Mouse (Mus musculus): ENCODE measurements around the gene Ly6g5b.
"Not testable (repeated sequence)": the region's sequence is repeated elsewhere in the genome, so short reads cannot be mapped to it uniquely, and the experiment has no call there.

Gene Ly6g5b

GRCm38 (mm10) chr17:35140490-35140996 is 25.3 kb upstream of the Ly6g5b start:
- no peak for DNase-seq (ENCODE audit: low read depth, low spot score)

DNA sequence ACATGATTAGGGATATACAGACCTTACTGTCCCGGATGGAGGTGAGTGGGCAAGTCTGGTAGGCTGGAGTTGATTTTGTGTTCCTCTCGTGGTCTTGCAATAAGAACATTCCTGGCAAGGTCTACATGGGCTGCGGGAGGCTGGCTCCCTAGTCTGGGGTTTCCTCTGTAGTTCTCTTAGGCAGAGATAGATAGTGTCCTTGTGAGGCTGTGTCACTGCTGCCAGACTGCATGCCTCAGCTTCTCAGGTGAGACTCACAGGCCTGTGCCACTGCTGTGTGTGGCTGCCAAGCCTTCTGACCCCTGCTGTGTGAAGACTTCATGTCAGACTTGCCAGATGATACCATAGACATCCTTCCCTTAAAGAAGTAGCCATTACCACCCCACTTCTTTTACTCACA is 24.0 kb upstream of the Ly6g5b start:
- no peak for DNase-seq (ENCODE audit: low read depth, low spot score)

DNA sequence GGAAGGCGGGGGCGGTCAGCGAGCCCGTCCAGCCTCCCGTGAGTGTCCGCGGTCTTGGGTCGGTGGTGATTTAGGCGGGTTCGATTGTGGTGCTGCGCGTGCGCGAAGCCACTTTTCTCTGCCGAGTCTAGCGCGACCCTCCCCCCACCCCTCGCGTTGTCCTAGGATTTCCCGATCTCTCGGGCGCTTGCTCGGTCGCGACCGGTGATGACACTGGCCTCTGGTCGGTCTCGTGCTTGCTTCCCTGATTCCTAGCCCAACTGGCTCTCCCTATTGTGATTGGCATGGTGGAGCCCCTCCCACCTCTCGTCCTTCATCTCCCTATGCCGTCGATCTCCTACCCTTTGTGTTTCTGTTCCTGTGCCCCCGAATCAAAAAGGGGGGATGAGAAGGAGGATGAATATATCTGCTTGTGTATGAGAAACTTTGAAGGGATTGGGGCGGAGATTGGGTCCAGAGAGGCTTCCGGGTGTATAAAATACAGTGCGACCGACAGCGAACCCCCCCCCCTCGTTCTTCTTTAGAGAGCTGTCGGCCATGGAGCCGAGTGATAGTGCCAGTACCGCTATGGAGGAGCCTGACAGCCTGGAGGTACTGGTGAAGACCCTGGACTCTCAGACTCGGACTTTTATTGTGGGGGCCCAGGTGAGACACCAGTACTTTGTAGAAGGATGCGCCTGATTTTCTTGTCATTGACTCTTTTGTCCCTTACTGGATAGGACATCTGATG is 20.5 kb upstream of the Ly6g5b start:
- peak; percentile 91 for DNase-seq (ENCODE audit: low read depth, low spot score)

- peak; percentile 96 for DNase-seq (ENCODE audit: low read depth, low spot score)
Measured at GRCm38 (mm10) chr17:35134801-35135590, 19.8 kb upstream of the Ly6g5b start, which contains the start of gene Bag6. Gene Bag6, plus strand, starts transcription at chr17:35135178.

DNA sequence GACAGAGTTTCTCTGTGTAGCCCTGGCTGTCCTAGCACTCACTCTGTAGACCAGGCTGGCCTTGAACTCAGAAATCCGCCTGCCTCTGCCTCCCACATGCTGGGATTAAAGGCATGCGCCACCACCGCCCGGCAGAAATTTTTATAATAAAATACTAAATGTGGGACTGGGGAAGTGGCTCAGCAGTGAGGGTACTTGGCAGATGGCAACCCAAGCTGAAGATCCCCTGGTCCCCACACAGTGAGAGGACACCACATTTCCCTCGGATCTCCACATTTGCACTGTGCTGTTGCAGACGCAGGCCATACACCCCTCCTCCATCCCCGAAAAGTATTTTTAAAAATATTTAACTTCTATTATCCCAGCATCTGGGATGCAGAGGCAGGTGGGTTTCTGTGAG is 18.3 kb upstream of the Ly6g5b start:
- no peak for DNase-seq (ENCODE audit: low read depth, low spot score)

DNA sequence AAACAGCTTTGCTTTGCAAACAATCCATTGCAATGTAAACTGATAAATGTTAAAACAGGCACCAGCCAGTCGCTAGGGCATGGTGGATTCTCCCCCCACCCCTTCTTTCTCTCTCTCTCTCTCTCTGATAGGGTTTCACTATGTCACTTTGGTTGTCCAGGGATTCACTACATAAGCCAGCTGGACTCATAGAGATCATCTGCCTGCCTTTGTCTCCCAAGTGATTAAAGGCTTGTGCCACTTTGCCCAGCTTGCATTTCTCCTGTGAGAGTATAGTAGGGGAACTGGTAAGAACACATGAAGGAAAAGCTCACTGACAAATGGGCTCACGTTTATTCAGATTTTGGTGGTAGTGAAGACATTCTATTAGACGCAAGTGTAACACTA is 16.9 kb upstream of the Ly6g5b start:
- DNase-seq (ENCODE audit: low read depth, low spot score) = no peak

GRCm38 (mm10) chr17:35131500-35132173 is 16.4 kb upstream of the Ly6g5b start, which contains the start of gene Apom:
Gene Apom, minus strand, starts transcription at chr17:35132050.
- DNase-seq (ENCODE audit: low read depth, low spot score) = no peak

DNA sequence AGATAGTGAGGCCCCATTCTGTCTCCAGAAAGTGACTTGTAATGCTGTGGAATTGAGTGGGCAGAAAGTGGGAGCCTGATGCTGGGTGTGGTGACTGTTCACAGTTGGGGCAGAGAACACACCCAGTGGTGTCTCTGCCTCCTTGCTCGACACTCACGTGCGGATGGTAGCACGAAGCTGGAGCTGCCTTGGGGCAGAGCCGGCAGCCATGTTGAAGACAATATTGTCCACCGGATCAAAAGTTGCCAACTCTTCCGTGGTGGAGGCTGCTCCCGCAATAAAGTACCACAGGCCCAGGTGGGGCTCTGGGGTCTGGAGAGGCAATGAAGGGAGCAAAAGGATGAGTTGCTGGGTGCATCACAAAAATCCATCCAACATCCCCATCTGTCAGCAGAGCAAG is 15.8 kb upstream of the Ly6g5b start:
- DNase-seq (ENCODE audit: low read depth, low spot score) = no peak

- DNase-seq (ENCODE audit: low read depth, low spot score) = no peak
Measured at GRCm38 (mm10) chr17:35128996-35129395, 13.8 kb upstream of the Ly6g5b start.

DNA sequence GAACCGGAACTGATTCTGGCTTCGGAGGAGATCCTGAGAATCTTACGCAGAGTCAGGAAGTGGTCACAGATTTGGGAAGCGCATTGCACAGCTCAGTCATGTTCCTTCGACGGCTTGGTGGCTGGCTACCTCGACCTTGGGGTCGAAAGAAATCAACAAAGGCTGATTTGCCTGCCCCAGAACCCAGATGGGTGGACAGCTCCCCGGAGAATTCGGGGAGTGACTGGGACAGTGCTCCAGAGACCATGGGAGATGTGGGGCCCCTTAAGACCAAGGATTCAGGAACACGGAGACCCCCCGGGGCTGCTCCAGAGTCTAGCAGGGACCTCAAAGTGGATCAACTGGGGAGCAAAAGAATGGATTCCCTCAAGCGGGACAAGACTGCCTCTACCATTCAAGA is 11.8 kb upstream of the Ly6g5b start:
- DNase-seq (ENCODE audit: low read depth, low spot score) = peak; percentile 18

- peak; percentile 69 for DNase-seq (ENCODE audit: low read depth, low spot score)
Measured at GRCm38 (mm10) chr17:35126206-35126611, 11.0 kb upstream of the Ly6g5b start, which contains the start of gene D17H6S53E. Gene D17H6S53E, plus strand, starts transcription at chr17:35126373.

DNA sequence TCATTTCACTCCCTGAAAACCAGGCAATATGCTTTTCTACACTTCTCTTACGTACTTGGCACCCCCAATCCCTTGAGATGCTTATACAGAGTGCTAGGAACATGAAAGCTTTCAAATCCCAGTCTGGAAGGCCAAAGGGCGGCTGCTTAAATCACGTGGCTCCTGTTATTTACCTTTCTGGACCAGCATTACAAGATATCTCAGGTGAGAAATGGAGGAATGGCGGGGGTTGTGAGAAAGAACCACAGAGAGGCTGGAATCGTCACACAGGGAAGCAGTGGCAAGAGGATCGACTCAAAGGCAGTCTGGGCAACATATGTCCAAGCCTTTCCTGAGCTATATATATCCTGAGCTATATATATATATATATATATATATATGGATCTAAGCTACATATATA is 10.3 kb upstream of the Ly6g5b start:
- peak; percentile 30 for DNase-seq (ENCODE audit: low read depth, low spot score)

DNA sequence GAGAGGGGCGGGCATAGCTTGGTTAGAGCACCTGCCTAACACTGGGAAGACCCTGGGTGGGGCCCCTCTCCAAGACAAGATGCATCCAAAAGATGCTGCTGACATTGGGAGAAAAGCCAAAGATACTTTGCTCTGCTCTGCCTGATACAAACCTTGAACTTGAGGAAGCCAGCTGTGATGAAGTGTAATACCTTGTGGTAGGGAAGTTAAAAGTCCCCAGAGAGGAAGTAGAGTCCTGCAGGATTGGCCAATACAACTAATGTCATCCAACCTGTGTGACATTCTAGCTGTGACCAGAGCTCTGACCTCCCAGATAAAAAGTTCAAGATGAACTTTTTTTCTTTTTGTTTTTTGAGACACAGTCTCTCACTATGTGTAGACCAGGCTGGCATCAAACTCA is 9.9 kb upstream of the Ly6g5b start:
- DNase-seq (ENCODE audit: low read depth, low spot score) = no peak

GRCm38 (mm10) chr17:35124261-35124896 is 9.2 kb upstream of the Ly6g5b start:
- not testable (repeated sequence) for DNase-seq (ENCODE audit: low read depth, low spot score)

GRCm38 (mm10) chr17:35123287-35123686 is 8.1 kb upstream of the Ly6g5b start:
- not testable (repeated sequence) for DNase-seq (ENCODE audit: low read depth, low spot score)

DNA sequence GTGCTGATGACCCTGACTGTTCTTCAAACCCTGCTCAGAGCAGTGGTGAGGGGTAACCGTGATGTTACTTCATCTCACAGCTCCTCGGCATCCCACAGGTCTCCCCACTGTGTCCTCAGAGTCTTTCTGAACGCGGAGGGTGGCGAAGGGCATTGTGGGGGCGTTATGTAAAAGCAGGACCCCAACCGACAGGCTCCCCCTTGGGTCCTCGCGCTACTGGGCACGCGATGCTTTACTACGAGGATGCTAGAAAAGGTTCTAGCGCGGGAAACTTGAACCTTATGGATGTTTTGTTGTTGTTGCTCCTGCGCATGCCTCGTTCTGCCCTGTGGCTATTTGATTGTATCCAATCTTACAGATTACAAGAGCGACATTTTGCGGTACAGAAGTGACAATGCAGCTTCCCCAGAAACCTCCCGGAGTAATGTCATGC is 6.7 kb upstream of the Ly6g5b start, which contains the start of gene Csnk2b:
TSS of gene Csnk2b (minus strand) at position 183 of the 433 bp plus-strand sequence.
- DNase-seq (ENCODE audit: low read depth, low spot score) = peak; percentile 95

DNA sequence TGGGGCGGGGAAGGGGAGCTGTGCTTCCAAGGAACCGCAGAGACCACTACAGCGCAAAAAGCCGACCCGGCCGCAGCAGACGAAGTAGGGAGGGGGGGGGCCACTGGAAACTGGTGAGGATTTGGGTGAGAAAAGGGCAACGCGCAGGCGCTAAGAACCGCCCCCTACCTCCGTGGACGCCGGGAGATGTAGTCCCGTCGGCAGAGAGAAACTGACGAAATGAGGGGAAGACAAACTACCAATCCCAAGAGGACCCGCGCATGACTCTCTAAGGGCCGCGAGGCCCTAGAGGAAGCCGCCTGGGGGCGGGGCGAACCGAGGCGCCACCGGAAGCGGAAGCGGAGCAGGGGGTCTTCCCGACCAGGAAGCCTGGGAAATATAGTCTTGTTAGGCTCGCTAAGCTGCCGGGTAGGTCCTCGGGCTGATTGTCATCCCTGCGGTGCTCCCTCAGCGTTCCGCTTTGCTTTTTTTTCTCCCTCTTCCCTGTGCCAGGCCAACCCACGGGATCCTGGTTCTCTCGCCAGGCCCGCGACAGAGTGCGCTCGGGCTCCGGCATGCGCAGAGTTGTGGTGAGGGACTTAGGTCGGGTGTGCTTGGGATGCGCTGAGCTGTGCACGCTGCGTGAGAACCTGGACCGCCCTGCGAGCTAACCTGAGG is 6.0 kb upstream of the Ly6g5b start, which contains the start of gene Gpank1:
TSS of gene Gpank1 (plus strand) at position 313 of the 657 bp plus-strand sequence.
- DNase-seq (ENCODE audit: low read depth, low spot score) = peak; percentile 100

DNA sequence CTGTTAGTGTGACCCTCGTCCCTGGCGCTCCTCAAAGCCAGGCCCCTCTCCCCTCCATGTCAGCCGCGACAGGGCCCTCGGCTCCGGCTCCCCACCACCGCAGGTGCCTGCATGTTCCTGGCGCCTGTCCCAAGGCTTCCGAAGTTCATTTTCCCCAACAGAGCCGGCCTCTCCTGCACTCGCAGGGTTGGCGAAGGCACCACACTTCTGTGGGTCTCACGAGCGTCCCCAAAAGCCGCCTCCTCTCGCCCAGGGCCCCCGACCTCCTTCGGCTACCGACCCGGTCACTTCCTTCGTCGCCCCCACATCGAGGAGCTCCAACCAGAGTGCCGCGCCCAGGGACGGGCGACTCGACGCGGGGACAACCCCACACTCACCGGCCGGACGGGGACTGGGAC is 5.5 kb upstream of the Ly6g5b start:
- peak; percentile 43 for DNase-seq (ENCODE audit: low read depth, low spot score)

DNA sequence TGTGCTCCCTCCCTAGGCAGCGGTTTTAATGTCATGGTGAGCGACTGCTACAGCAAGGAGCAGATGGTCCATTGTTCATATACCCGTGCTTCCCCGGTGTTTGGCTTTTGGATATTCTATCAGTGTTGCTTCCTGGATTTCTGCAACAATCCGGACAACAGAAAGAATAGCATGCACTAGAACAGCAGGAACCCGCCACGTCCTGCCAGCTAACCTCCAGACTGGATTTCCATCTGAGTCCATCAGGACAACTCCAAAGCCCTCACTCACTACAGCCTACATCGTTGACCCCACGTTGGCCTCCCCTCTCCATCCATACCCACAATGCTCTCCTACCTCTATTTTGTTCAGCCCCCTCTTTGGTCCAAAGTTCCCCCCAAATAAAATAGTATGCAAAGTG is 3.5 kb downstream of the Ly6g5b start:
- no peak for DNase-seq (ENCODE audit: low read depth, low spot score)

DNA sequence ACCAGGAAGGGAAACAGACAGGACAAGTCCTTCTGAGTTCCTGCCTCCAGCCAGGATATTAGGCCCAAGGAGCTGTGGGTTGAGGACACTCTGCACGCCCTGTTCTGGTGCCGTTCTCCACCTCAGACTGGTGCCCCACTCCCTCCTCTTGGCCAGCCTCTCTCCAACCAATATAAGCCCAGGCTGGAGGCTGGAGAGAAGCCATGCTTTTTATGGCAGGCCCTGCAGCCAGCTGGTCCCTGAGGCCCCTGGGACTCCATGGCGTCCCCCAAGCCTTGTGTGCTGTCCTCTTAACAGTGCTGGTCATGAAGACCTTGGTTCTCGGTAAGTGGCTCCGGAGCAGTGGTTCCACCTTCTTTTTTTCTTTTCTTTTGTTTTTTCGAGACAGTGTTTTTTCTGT is 7.1 kb downstream of the Ly6g5b start, which contains the start of gene Ly6g5c:
TSS of gene Ly6g5c (plus strand) at position 183 of the 400 bp plus-strand sequence.
- no peak for DNase-seq (ENCODE audit: low read depth, low spot score)

DNA sequence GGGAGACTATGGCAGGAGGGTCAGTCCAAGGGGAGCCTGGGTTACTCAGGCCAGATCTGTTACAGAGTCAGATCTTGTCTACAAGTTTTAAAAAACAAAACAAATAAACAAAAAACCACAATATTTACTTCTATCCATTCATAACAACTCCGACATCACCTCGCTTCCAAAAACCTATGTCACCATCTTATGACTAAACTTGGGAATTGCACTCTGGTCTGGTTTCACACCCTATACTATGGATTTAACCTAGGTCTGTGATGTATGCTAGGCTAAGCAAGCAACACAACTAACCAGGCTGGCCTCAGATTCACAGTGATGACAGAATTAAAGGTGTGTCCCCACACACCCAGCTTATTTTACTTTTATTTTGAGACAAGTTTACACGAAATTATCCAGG is 8.7 kb downstream of the Ly6g5b start:
- peak; percentile 55 for DNase-seq (ENCODE audit: low read depth, low spot score)

Data from 3T3-L1 (cell line).